Mouse (Mus musculus): ENCODE results near the gene Crybb1. TPM values are rescaled to one million over a fixed set of nuclear protein-coding genes. Genes with fewer than 3 reads are reported as not detected.
A peak's percentile ranks its signal among the peaks of the same experiment; 100 is the strongest.

Crybb1 gene
- total RNA-seq, 2 experiments from 2014 or later, result not detected

- DNase-seq, result no peak
Observed at GRCm38 (mm10) chr5:112237866-112238570, 17.6 kb upstream of the Crybb1 start.

DNA sequence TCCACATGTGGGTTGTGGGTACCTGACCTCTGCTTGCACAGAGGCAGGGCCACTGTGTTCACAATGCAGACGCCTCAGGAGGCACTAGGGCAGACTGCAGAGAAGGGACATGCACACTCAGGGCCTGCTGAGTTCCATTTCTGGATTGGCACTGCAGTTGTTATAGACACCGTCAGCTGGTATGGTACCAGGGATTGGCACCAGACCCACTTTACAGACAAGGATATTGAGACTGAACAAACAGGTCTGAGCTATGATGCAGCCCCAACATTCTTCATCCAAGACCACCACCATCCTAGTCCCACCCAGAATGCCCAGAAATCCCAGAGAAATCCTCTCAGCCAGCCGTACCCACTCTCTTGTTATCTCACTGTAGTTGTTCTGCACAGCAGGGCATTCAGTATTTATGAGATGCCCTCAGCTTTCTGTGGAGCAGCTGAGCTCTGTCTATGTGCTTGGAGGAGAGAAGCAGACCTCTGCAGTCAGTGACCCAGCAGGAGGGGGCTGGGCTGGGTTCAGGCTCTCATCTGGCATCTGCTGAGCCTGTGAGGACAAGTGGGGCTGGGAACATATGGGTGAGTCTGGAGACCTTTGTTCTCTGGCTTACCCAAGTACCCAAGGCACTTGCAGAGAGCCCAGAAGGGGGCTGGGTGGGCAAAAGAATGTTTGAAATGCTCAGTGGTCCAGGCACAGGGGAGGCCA, 16.7 kb upstream of the Crybb1 start:
- no peak for DNase-seq

- DNase-seq, result peak; percentile 94
Observed at GRCm38 (mm10) chr5:112240761-112241160, 14.9 kb upstream of the Crybb1 start.

DNA sequence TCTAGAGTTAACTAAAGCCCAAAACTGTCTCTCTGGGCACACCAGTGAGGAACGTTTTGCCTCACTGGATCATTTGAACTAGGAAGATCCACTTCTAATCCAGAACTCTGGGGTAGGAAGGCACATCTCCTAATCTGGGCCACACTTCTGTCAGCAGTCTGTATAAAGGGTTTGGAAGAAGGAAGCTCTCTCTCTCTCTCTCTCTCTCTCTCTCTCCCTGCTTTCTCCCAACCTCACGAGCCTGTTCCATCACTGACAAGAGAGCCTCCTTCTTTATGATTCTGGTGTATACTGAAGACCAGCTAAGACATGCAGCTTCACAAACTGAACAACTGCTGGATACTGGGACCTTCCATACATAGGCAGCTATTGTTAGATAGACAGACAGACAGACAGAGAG, 13.8 kb upstream of the Crybb1 start:
- no peak for DNase-seq

- peak; percentile 68 for DNase-seq
Observed at GRCm38 (mm10) chr5:112242361-112242778, 13.2 kb upstream of the Crybb1 start.

DNA sequence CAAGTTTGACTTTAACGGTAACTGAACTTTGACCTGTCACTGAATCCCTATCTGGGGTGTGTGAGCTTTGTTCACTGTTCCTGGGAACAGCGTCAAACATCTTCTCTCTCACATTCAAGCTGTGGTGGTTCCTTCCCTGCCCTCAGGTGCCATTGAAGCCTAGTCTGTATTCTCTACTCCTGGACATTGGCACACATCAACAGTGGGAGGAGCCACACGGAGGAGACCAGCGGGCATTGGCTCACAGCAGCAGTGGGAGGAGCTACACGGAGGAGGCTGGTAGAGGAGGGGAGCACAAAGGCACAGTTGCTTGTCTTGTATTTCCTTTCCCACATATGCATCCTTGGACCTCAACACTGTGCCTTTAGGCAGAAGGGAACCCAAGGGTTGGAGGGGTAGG, 12.6 kb upstream of the Crybb1 start:
- no peak for DNase-seq

GRCm38 (mm10) chr5:112243539-112244274, 11.9 kb upstream of the Crybb1 start:
- no peak for DNase-seq

DNA sequence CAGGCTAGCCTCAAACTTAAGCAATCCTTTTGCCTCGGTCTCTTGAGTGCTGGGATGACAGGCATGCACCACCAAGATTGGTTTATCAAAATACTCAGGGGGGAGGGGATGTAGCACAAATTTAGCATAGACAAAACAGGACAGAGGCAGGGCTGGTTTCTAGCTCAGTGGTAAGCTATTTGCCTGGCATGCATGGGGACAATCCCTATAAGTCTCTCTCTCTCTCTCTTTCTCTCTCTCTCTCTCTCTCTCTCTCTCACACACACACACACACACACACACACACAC, 11.4 kb upstream of the Crybb1 start:
- DNase-seq, result no peak

DNA sequence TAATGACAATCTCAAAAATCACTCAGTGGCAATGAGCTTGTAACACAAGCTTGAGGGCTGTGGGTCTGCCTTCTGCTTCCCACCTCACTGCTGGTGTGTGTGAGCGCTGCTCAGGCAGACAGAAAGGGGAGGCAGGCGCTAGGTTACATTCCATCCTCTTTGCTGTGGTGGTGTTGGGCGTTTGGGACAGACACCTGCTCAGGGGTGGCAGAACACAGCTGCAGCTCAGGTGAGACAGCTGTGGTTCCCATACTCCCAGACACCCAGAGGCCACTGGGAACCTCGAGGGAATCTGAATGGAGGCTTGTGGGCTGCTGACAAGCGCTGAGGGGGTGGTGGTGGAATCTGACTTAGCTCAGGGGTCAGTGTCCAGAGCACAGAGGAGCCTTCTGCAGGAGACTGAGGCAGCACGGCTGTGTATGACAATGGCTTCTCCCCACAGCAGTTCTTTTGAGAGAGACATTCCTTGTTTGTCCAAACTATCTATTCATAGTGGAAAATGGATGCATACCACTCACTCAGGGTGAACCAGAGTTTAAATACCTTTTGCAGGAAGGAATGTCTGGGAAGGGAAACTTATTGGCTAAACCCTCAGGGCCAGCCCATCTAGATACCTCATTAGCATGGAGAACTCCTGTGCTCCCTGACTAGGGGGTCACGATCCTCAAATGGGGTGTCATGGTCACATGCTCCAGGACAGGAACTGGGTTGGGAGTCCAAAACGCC, 10.6 kb upstream of the Crybb1 start:
- DNase-seq, result no peak

DNA sequence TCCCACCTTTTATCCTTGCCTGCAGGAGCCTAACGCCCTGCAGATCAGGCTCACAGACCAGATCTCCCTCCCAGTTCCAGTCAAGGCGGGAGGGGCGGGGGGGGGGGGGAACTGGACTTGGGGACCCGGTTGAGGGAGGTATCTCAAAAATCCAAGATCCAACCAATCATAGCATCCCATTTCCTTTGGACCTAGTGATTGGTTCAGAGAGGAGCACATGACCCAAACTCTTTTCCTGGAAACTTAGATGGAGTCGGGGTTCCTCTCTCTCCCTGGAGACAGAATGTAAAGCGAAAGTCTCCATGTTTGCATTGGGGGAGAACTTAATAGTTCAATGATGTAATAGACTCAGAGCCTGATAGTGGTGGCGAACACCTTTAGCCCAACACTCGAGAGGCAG, 8.2 kb upstream of the Crybb1 start:
- DNase-seq, result no peak

DNA sequence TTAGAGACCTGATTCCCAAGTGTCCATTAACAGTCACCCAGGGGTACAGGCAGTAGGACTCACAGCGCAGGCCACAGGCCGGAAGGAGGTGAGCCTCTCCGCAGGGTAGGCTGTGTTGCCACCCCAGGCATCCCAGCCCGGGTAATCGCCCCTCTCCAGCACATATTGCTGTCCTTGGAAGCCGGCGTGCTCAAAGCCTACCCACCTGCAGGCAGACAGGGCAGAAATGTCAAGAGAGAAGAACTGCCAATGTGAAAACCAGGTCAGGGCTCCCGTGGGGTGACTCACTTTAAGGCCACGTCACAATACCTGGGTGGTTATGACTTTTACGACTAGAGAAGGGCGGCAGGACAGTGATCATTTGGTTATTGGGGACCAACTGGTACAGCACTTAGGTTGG, 6.5 kb upstream of the Crybb1 start:
- no peak for DNase-seq

DNA sequence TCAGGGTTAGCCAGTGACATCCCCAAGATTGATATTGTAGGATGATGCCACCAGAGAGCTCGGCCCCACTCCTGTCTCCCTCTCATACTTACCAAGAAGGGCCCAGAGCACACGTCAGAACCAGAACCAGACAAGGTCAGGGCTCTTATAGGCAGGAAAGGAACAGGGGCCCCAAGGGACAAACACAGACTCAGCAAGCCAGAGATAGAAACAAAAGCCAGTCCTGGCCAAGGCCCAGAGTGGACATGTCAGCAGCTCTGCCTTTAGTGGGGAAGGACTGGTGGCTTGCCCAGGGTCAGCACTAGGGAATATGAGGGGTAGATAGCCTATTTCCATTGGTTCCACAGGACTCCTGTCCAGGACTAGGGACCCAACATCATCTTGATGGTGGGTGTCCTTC, 3.2 kb upstream of the Crybb1 start, which contains the start of gene Cryba4:
TSS of gene Cryba4 (minus strand) at position 119 of the 400 bp plus-strand sequence.
- DNase-seq, result peak; percentile 62

DNA sequence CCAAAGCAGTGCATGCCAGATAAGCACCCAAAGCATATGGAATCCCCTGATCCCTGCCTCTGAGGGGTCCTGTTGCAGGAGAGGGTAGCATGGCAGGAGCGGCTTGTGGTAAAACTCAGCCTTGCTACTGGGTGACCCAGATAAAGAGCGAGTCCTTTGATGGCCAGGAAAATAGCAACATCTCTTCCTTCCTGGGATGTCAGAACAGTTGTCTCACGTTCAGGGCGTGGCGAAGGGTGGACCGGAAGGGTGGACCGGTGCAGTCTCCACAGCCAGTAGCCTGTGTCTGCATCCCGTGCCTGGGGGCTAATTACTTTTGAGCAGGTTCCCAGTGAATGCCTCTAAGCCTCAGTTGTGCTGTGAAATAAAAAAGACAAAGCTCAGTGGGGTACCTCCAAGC, 2.4 kb upstream of the Crybb1 start:
- DNase-seq, result no peak

DNA sequence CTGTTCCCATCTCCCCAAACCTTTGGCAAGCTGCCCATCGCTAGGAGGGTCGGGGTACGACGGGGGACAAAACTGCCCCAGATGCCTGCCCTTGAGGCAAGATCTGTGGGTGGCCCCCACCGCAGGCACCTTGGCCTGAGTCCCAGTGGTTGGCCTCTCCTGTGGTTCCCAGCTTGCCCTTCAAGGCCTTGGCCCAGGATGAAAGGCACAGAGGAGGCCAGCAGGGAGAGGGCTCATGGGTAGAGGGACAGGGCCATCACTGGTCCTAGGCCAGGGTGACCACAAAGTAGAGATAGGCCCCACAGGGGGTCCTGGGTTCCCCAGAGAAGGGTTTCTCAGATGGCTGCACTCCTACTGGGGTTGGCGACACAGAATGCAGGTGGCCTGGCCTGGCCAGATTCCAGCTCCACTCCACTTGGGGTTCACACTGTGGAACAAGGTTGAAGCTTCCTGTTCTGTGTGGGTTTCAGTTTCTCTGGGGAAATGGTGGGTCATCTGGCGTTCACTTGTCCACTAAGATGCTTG, 1.3 kb upstream of the Crybb1 start:
- DNase-seq, result peak; percentile 71

- DNase-seq, result no peak
Observed at GRCm38 (mm10) chr5:112256457-112256856, 842 bp downstream of the Crybb1 start.

- DNase-seq, result no peak
Observed at GRCm38 (mm10) chr5:112257896-112258295, 2.3 kb downstream of the Crybb1 start.

- DNase-seq, result no peak
Observed at GRCm38 (mm10) chr5:112259862-112260650, 4.4 kb downstream of the Crybb1 start.

- DNase-seq, result no peak
Observed at GRCm38 (mm10) chr5:112260818-112261217, 5.2 kb downstream of the Crybb1 start.

DNA sequence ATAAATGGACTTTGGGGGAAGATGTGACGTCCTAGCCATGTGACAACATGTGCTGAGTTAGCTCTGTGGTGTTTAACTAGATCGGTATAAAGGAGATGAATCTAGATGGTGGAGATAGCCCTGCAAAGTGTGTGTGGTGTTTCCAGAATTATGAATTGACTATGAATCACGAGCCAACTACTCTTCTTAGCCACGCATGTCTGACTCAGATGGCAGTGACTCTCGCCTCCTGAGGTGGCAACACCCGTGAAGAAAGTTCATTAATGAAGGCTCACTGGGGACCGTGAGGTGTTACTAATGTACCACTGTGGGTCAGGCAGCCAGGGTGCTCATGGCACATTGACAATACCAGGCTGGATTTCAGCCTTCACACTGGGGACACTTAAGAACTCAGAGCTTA, 8.5 kb downstream of the Crybb1 start:
- DNase-seq, result no peak

DNA sequence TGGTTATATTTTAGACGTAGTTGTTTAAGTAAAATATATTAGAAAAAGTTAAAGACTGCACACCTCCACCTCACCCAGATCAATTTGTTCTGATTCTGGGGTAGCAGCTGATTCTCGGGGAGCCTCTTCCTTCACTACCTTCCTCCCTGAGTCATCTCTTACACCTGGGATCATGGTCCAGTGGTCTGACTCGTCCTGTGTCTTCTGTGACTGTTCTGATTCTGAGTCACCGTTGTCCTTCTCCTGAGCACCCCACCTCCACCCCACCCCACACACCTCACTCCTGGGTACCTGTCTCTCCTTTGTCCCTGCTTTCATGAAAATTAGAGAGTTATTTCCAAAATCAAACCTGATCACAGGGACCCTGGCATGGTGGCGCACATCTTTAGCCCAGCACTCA, 9.5 kb downstream of the Crybb1 start:
- DNase-seq, result no peak

GRCm38 (mm10) chr5:112265515-112265914, 9.9 kb downstream of the Crybb1 start:
- DNase-seq, result no peak

Measured in heart, postnatal 4 days (tissue).